Mouse (Mus musculus): ENCODE measurements around the gene Scand1.

The Scand1 gene

DNA sequence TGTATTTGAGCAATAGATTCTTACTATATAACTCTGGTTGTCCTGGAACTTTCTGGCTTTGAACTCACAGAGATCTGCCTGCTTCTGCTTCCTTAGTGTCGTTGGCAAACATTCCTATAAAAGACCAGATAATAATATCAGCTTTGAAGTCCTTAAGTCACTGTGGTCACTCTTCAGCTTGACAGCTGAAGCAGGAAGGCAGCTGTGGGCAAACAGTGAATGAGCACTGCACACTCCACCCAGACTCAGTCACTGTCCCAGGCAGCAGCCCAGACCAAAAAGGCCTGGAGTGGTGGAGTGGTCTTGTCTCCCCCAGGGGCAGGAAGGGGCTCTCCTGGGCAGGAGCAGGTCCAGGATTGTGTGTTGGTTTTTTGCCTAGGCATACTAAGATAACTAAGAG lies 20.5 kb downstream of the Scand1 start:
- H3K36me3 ChIP-seq (ENCODE audit: control insufficient read depth, insufficient read depth, low read length, poor library complexity, severe bottlenecking), result no peaks in the 10 kb centered on the region; the same call in none of the 2 replicates
- no peak for DNase-seq (ENCODE audit: low read depth, low spot score)

DNA sequence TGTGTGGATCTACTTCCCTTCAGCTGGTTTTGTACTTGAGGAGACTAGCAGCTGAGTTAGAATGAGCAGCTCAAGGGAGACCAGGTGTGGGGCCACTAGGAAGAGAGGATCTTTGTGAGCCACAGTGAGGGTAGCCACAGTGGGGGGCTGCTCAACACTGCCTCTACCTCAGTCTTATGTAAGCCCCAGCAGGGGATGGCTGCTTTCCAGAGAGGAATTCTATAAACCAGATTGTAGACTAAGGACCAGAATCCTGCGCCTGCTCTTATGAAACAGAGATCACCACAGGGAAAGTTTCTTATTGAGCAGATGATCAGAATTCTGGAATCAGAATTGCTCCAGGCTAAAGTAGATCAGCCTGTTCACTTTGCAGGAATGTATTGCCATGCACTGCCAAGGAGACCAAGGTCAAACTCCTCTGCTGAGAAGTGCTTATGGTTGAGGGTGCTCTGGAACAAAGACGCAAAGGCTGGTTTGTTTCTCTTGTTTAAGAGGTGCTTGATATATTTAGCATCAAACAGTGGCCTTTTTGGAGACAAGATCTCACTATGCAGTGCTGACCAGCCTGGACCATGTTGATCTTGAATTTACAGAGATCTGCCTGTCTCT lies 22.8 kb downstream of the Scand1 start:
- H3K36me3 ChIP-seq (ENCODE audit: control insufficient read depth, insufficient read depth, low read length, poor library complexity, severe bottlenecking), result no peaks in the 10 kb centered on the region; the same call in 1 of the 2 replicates
- no peaks in the 10 kb centered on the region for H3K27me3 ChIP-seq (ENCODE audit: control insufficient read depth, insufficient read depth, low read length, poor library complexity, severe bottlenecking)
- DNase-seq (ENCODE audit: low read depth, low spot score), result no peak

More for the DNA sequence above, 20.5 kb downstream of the Scand1 start:
- no peaks in the 10 kb centered on the region for H3K27me3 ChIP-seq (ENCODE audit: control insufficient read depth, insufficient read depth, low read length, poor library complexity, severe bottlenecking)

- Histone ChIP-seq H3K36me3 (ENCODE audit: control insufficient read depth, insufficient read depth, low read length, poor library complexity, severe bottlenecking) (peaks cover 2% of the 10 kb centered on the region; the same call in 1 of the 2 replicates), H3K27me3 (ENCODE audit: control insufficient read depth, insufficient read depth, low read length, poor library complexity, severe bottlenecking) (no peaks in the 10 kb centered on the region)
- DNase-seq (ENCODE audit: low read depth, low spot score), result no peak
Measured at GRCm38 (mm10) chr2:156288222-156288621, 24.3 kb downstream of the Scand1 start.

- DNase-seq (ENCODE audit: low read depth, low spot score), result no peak
Measured at GRCm38 (mm10) chr2:156286733-156287132, 25.8 kb downstream of the Scand1 start.

DNA sequence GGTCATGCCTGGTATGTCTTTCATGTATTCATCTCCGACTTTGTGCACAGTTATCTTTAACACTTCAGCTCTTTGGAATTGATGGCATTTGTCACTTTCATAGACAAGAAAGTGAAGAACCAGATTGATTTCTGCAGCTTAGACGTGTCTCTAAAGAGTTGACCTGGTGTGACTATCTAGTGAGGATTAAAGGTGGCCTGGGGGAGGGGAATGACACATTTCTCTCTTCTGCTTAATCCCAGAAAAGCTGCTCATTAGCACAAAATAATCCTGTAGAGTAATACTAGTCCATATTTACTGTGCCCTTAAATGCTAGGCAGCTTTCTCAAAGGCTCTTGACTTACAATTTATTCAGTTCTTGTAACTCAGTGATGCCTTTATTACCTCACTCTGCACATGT lies 27.3 kb downstream of the Scand1 start:
- Histone ChIP-seq H3K36me3 (ENCODE audit: control insufficient read depth, insufficient read depth, low read length, poor library complexity, severe bottlenecking) (peaks cover 7% of the 10 kb centered on the region), H3K27me3 (ENCODE audit: control insufficient read depth, insufficient read depth, low read length, poor library complexity, severe bottlenecking) (no peaks in the 10 kb centered on the region)
- DNase-seq (ENCODE audit: low read depth, low spot score), result no peak

More at GRCm38 (mm10) chr2:156286733-156287132, 25.8 kb downstream of the Scand1 start:
- Histone ChIP-seq H3K27me3 (ENCODE audit: control insufficient read depth, insufficient read depth, low read length, poor library complexity, severe bottlenecking) (no peaks in the 10 kb centered on the region), H3K36me3 (ENCODE audit: control insufficient read depth, insufficient read depth, low read length, poor library complexity, severe bottlenecking) (peaks cover 6% of the 10 kb centered on the region; the same call in 1 of the 2 replicates)

DNA sequence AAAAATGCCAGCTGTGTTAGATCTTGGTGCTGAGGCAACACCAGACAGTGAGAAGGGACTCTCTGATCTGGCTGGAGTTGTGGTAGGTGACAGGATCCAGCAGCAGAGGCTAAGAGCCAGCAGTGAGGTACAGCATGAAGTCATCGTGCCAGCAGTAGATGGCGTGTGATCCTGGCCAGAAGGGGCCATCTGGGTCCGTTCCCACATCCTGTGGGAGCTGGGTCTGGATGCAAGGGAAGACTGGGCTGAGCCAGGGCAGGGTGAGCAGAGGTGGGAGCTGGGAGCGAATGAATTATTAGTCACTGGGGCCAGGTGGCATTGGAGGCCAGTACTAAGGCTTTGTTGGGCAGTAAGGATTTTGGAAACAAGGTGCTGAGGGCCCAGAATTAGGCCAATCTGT lies 31.3 kb downstream of the Scand1 start:
- H3K36me3 ChIP-seq (ENCODE audit: control insufficient read depth, insufficient read depth, low read length, poor library complexity, severe bottlenecking), result peaks cover 7% of the 10 kb centered on the region
- no peak for DNase-seq (ENCODE audit: low read depth, low spot score)
- H3K27me3 ChIP-seq (ENCODE audit: control insufficient read depth, insufficient read depth, low read length, poor library complexity, severe bottlenecking), result no peaks in the 10 kb centered on the region

DNA sequence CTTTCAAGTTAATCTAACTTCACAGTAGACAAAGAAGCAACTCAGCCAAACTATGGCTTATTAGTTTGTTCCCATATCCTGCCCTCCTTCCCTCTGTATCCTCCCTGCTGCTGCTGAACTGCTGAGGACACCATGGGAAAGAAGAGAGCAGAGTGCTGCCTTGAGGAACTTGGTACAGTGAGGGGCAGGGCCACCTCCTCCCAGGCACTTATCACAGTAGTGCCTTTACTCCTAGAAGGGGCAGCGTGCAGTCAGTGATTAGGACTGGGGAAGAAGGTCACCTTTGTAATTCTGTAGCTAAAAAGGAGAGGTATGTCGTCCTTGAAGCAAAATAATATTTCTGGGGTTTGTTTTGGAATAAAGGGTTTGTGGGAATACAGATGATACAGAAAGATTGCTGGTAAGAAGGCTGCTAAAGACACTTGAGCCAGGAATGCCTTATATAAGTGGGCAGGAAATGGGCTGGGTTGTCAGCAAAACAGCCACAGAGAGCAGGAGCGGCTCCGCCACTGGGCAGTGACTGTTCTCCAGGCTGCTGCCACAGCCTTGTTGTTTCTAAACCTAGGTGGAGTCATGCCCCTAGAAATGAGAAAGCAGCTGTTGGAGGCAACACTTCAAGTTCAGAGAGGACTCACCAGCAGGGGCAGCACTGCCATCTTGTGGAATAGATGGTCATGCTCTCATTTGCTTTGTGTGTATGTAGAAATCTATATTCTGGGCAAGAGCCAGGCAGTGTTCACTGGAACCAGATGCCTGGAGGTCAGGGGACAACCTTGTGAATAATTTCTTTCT lies 34.1 kb downstream of the Scand1 start:
- Histone ChIP-seq H3K27me3 (ENCODE audit: control insufficient read depth, insufficient read depth, low read length, poor library complexity, severe bottlenecking) (no peaks in the 10 kb centered on the region), H3K36me3 (ENCODE audit: control insufficient read depth, insufficient read depth, low read length, poor library complexity, severe bottlenecking) (peaks cover 10% of the 10 kb centered on the region)
- DNase-seq (ENCODE audit: low read depth, low spot score), result peak; percentile 88

GRCm38 (mm10) chr2:156272553-156272952 lies 40.0 kb downstream of the Scand1 start:
- DNase-seq (ENCODE audit: low read depth, low spot score), result no peak
- no peaks in the 10 kb centered on the region for H3K27me3 ChIP-seq (ENCODE audit: control insufficient read depth, insufficient read depth, low read length, poor library complexity, severe bottlenecking)
- peaks cover 6% of the 10 kb centered on the region for H3K36me3 ChIP-seq (ENCODE audit: control insufficient read depth, insufficient read depth, low read length, poor library complexity, severe bottlenecking)

- Histone ChIP-seq H3K27me3 (ENCODE audit: control insufficient read depth, insufficient read depth, low read length, poor library complexity, severe bottlenecking) (no peaks in the 10 kb centered on the region), H3K36me3 (ENCODE audit: control insufficient read depth, insufficient read depth, low read length, poor library complexity, severe bottlenecking) (no peaks in the 10 kb centered on the region; the same call in none of the 2 replicates)
- no peak for DNase-seq (ENCODE audit: low read depth, low spot score)
Measured at GRCm38 (mm10) chr2:156267636-156268035, 44.9 kb downstream of the Scand1 start.

DNA sequence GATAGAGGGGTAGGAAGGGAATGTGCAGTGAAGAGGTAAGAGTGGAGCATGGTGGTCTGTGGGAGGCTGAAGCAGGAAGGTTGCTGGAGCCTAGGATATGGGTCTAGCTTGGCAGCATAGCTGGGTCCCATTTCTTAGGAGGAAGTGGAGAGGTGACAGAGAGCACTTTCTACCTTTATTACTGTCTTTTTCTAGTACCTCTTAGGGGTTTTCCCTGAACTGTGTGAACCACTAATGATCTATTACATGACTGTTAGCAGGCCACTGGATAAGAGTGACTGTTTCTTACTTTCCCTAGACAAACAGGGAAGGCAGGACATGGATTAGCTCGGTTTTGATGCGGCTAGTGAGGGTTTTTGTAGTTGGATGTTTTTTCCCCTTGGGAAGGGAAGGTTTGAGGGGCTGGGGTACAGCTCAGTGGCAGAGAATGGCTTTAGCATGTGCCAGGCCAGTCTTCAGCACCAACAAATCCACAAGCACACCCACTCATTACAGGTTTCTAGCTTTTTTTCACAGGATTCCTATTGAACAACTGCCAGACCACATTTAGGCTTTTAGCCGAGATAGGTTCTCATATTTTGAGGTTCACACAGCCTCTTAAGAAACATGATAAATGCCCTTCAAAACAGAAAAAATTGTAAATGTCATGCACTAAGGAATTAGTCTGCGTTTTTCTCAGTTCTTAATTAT lies 49.2 kb downstream of the Scand1 start:
- H3K27me3 ChIP-seq (ENCODE audit: control insufficient read depth, insufficient read depth, low read length, poor library complexity, severe bottlenecking), result no peaks in the 10 kb centered on the region
- no peak for DNase-seq (ENCODE audit: low read depth, low spot score)

More for the DNA sequence above, 49.2 kb downstream of the Scand1 start:
- no peaks in the 10 kb centered on the region; the same call in none of the 2 replicates for H3K36me3 ChIP-seq (ENCODE audit: control insufficient read depth, insufficient read depth, low read length, poor library complexity, severe bottlenecking)
